Mouse (Mus musculus) MEL (cell line): ENCODE results near the gene Cacfd1. TPM values are rescaled to one million over a fixed set of nuclear protein-coding genes. Genes with fewer than 3 reads are reported as not detected.

Experiments
- DNase-seq: peaks from one replicate; pipeline ENCODE4 v3.0.0; 2011; ENCODE audit warnings: low read depth, low spot score
- H3K27ac ChIP-seq: 2 replicates; pipeline ENCODE4 v1.5.1; 2012; ENCODE audit warnings: low read depth, mild to moderate bottlenecking, control low read depth, low read length, moderate library complexity; ENCODE audit not compliant: control insufficient read depth
- H3K27me3 ChIP-seq, 2 experiments: fragments of 150-350 bp in 1 of 2; sonication (generic) in 1 of 2; 2 replicates each; pipeline ENCODE4 v1.6.1; 2012; ENCODE audit warnings: low read length in 2 of 2, mild to moderate bottlenecking in 2 of 2, improper control_type of control experiment in 1 of 2, moderate library complexity in 1 of 2; ENCODE audit not compliant: insufficient read depth in 2 of 2, control insufficient read depth in 1 of 2
- H3K36me3 ChIP-seq, 2 experiments: 2 replicates each; pipeline ENCODE4 v1.6.1; 2012 to 2014; ENCODE audit warnings: low read length in 2 of 2, improper control_type of control experiment in 1 of 2, inconsistent platforms in 1 of 2, mild to moderate bottlenecking in 1 of 2; ENCODE audit not compliant: insufficient read depth in 2 of 2, control insufficient read depth in 1 of 2
- H3K4me1 ChIP-seq, 2 experiments: fragments of 150-350 bp in 1 of 2; sonication (generic) in 1 of 2; 2 replicates each; pipeline ENCODE4 v1.6.1; 2012; ENCODE audit warnings: low read length in 2 of 2, improper control_type of control experiment in 1 of 2, mild to moderate bottlenecking in 1 of 2; ENCODE audit not compliant: insufficient read depth in 2 of 2, control insufficient read depth in 1 of 2
- H3K4me3 ChIP-seq, 2 experiments: fragments of 150-350 bp in 1 of 2; sonication (generic) in 1 of 2; 2 replicates each; pipeline ENCODE4 v1.5.1; 2012; ENCODE audit warnings: low read depth in 2 of 2, low read length in 2 of 2, mild to moderate bottlenecking in 2 of 2, moderate library complexity in 2 of 2, control low read depth in 1 of 2, improper control_type of control experiment in 1 of 2; ENCODE audit not compliant: control insufficient read depth in 1 of 2, insufficient read depth in 1 of 2
- H3K79me2 ChIP-seq: 2 replicates; pipeline ENCODE4 v1.6.1; 2012; ENCODE audit warnings: mild to moderate bottlenecking, low read length, moderate library complexity; ENCODE audit not compliant: control insufficient read depth, poor library complexity, insufficient read depth
- H3K9ac ChIP-seq: 2 replicates; pipeline ENCODE4 v1.6.1; 2012; ENCODE audit warnings: low read depth, mild to moderate bottlenecking, control low read depth, low read length, moderate library complexity; ENCODE audit not compliant: control insufficient read depth, poor library complexity, severe bottlenecking
- H3K9me3 ChIP-seq: fragments of 150-350 bp; sonication (generic); replicated peaks from 2 replicates; pipeline ENCODE4 v1.6.1; 2012; ENCODE audit warnings: mild to moderate bottlenecking, low read length, improper control_type of control experiment, moderate library complexity; ENCODE audit not compliant: insufficient read depth
- BHLHE40 ChIP-seq: IDR thresholded peaks from 2 replicates; pipeline ENCODE4 v1.6.1; 2012; ENCODE audit warnings: low read depth, mild to moderate bottlenecking, inconsistent platforms, low read length, improper control_type of control experiment, borderline replicate concordance
- CHD1 ChIP-seq: IDR thresholded peaks from 2 replicates; pipeline ENCODE4 v1.6.1; 2012; ENCODE audit warnings: low read depth, mild to moderate bottlenecking, inconsistent platforms, low read length, improper control_type of control experiment
- CHD2 ChIP-seq: IDR thresholded peaks from 2 replicates; pipeline ENCODE4 v1.6.1; 2011; ENCODE audit warnings: low read length, improper control_type of control experiment
- CTCF ChIP-seq, 3 experiments: IDR thresholded peaks in 2 of 3; conservative IDR thresholded peaks in 1 of 3; 2 replicates each; pipeline ENCODE4 v1.5.1; 2011 to 2012; ENCODE audit warnings: low read length in 3 of 3, low read depth in 2 of 3, mild to moderate bottlenecking in 2 of 3, improper control_type of control experiment in 1 of 3, inconsistent platforms in 1 of 3, mixed read lengths in 1 of 3, moderate library complexity in 1 of 3; ENCODE audit not compliant: control insufficient read depth in 1 of 3, insufficient read depth in 1 of 3, poor library complexity in 1 of 3, severe bottlenecking in 1 of 3
- E2F4 ChIP-seq: IDR thresholded peaks from 2 replicates; pipeline ENCODE4 v1.6.1; 2011; ENCODE audit warnings: low read depth, low read length, improper control_type of control experiment, borderline replicate concordance
- ETS1 ChIP-seq: IDR thresholded peaks from 2 replicates; pipeline ENCODE4 v1.6.1; 2012; ENCODE audit warnings: low read depth, mild to moderate bottlenecking, inconsistent platforms, low read length, improper control_type of control experiment, moderate library complexity
- GATA1 ChIP-seq: IDR thresholded peaks from 2 replicates; pipeline ENCODE4 v1.6.1; 2011; ENCODE audit warnings: low read depth, low read length, improper control_type of control experiment
- JUND ChIP-seq: IDR thresholded peaks from 2 replicates; pipeline ENCODE4 v1.6.1; 2011; ENCODE audit warnings: low read depth, mild to moderate bottlenecking, improper control_type of control experiment, low read length
- KAT2A ChIP-seq: conservative IDR thresholded peaks from 2 replicates; pipeline ENCODE4 v1.6.1; 2012; ENCODE audit warnings: low read depth, low read length, improper control_type of control experiment, inconsistent platforms
- MAFK ChIP-seq: IDR thresholded peaks from 2 replicates; pipeline ENCODE4 v1.6.1; 2011; ENCODE audit warnings: low read depth, mild to moderate bottlenecking, low read length, improper control_type of control experiment, borderline replicate concordance
- MAX ChIP-seq: IDR thresholded peaks from 2 replicates; pipeline ENCODE4 v1.6.1; 2011; ENCODE audit warnings: low read length, improper control_type of control experiment
- MYB ChIP-seq: IDR thresholded peaks from 2 replicates; pipeline ENCODE4 v1.6.1; 2011; ENCODE audit warnings: mild to moderate bottlenecking, low read depth, low read length, improper control_type of control experiment
- MYC ChIP-seq: IDR thresholded peaks from 2 replicates; pipeline ENCODE4 v1.6.1; 2011; ENCODE audit warnings: low read depth, mild to moderate bottlenecking, low read length, improper control_type of control experiment, moderate library complexity
- NELFE ChIP-seq: IDR thresholded peaks from 2 replicates; pipeline ENCODE4 v1.6.1; 2011; ENCODE audit warnings: low read depth, low read length, improper control_type of control experiment
- POLR2AphosphoS5 ChIP-seq: IDR thresholded peaks from 2 replicates; pipeline ENCODE4 v1.6.1; 2012; ENCODE audit warnings: low read depth, borderline replicate concordance, mild to moderate bottlenecking, inconsistent platforms, low read length, moderate library complexity, mixed read lengths
- RAD21 ChIP-seq: IDR thresholded peaks from 2 replicates; pipeline ENCODE4 v1.6.1; 2011; ENCODE audit warnings: mild to moderate bottlenecking, low read depth, low read length, improper control_type of control experiment
- SIN3A ChIP-seq: IDR thresholded peaks from 2 replicates; pipeline ENCODE4 v1.6.1; 2012; ENCODE audit warnings: low read length, improper control_type of control experiment, inconsistent platforms
- TBP ChIP-seq: IDR thresholded peaks from 2 replicates; pipeline ENCODE4 v1.8.0; 2011; ENCODE audit warnings: low read depth, low read length, improper control_type of control experiment
- TCF12 ChIP-seq: IDR thresholded peaks from 2 replicates; pipeline ENCODE4 v1.6.1; 2014; ENCODE audit warnings: low read depth, mild to moderate bottlenecking, inconsistent platforms, low read length, improper control_type of control experiment, moderate library complexity
- UBTF ChIP-seq: IDR thresholded peaks from 2 replicates; pipeline ENCODE4 v1.6.1; 2012; ENCODE audit warnings: low read depth, mild to moderate bottlenecking, inconsistent platforms, low read length, improper control_type of control experiment, moderate library complexity, borderline replicate concordance; ENCODE audit not compliant: insufficient read depth
- USF1 ChIP-seq: IDR thresholded peaks from 2 replicates; pipeline ENCODE4 v1.6.1; 2014; ENCODE audit warnings: low read depth, mild to moderate bottlenecking, inconsistent platforms, low read length, improper control_type of control experiment, moderate library complexity
- ZMIZ1 ChIP-seq: IDR thresholded peaks from 2 replicates; pipeline ENCODE4 v1.6.1; 2012; ENCODE audit warnings: low read depth, mild to moderate bottlenecking, inconsistent platforms, low read length, improper control_type of control experiment, moderate library complexity
- polyA plus RNA-seq, 2 experiments: library from polyadenylated mRNA; stranded (reverse) in 1 of 2; unstranded in 1 of 2; fragments of >175 nt in 1 of 2; fragments of >200 nt in 1 of 2; gene quantifications; 2 replicates each; pipeline versions ENCODE4 v1.2.1 to v1.2.4; 2012; ENCODE audit warnings: low replicate concordance in 2 of 2, low read depth in 1 of 2; ENCODE audit not compliant: insufficient read length in 2 of 2, insufficient read depth in 1 of 2, missing spikeins in 1 of 2
- total RNA-seq: library from RNA; depleted of rRNA; stranded (reverse); fragments of 300-350 nt; gene quantifications from 2 replicates; pipeline ENCODE4 v1.2.3, GENCODE M21; 2012

The Cacfd1 gene
- total and polyA plus RNA-seq, 3 experiments = 19.1 to 60.7 TPM; not detected in 1

DNA sequence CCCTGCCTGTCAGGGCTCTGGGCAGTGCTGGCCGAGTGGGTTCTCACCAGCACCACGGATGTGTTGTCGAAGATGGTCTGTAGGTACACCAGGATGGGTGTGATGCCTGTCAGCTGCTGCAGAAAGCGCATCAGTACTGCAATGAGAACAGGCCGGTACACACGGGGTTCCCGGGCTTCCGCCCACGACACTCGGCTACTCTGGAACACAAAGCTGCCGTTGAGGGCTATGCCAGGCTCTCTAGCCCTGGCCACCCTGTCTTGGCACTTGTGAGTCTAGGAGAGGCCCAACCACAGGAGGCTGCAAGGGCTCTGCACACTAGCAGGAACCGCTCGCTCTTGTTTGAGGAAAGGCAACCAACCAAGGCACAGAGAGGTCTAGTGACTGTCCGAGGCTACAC, 14.4 kb downstream of the Cacfd1 start:
- no peaks in the 10 kb centered on the region for H3K79me2 ChIP-seq
- H3K9me3 ChIP-seq = no peaks in the 10 kb centered on the region
- H3K27ac ChIP-seq = no peak overlapping the region
- no peak overlapping the region for H3K9ac ChIP-seq
- no peaks in the 10 kb centered on the region for H3K27me3 ChIP-seq
- peaks cover 0 to 9% of the 10 kb centered on the region in 2 experiments; a peak in 2 of 4 replicates for H3K36me3 ChIP-seq
- TF ChIP-seq UBTF (no peak), JUND (no peak), NELFE (no peak), CHD1 (no peak), SIN3A (no peak), POLR2AphosphoS5 (no peak), RAD21 (no peak), USF1 (no peak), CHD2 (no peak), ETS1 (no peak), MYB (no peak)
- no peak overlapping the region for H3K4me3 ChIP-seq
- no peak for DNase-seq
- H3K4me1 ChIP-seq = peaks cover 4 to 20% of the 10 kb centered on the region in 2 experiments; a peak in 3 of 4 replicates

GRCm38 (mm10) chr2:27025545-27025944, 15.8 kb downstream of the Cacfd1 start:
- Histone ChIP-seq H3K79me2 (no peaks in the 10 kb centered on the region), H3K36me3 (peaks cover 0 to 9% of the 10 kb centered on the region in 2 experiments; a peak in 2 of 4 replicates), H3K27ac (no peak overlapping the region), H3K4me3 (no peak overlapping the region), H3K4me1 (peaks cover 4 to 20% of the 10 kb centered on the region in 2 experiments; a peak in 3 of 4 replicates)
- TF ChIP-seq KAT2A (no peak), E2F4 (no peak), GATA1 (no peak), ETS1 (no peak), BHLHE40 (no peak), CTCF (IDR thresholded peaks at IDR 0.05 in 2 of 3, conservative IDR thresholded peaks at IDR 0.05 in 1 of 3; ENCODE audit: control insufficient read depth in 1 of 3, insufficient read depth in 1 of 3, low read depth in 2 of 3, low read length in 3 of 3, poor library complexity in 1 of 3, severe bottlenecking in 1 of 3) (no peak), USF1 (no peak), MYC (no peak), POLR2AphosphoS5 (no peak), TBP (no peak), CHD2 (no peak), TCF12 (no peak), MYB (no peak), MAFK (no peak), MAX (no peak), ZMIZ1 (no peak), JUND (no peak)
- TF ChIP-seq, all 39 proteins: peak for 0
- H3K9ac ChIP-seq = no peak overlapping the region
- H3K9me3 ChIP-seq = no peaks in the 10 kb centered on the region
- no peaks in the 10 kb centered on the region for H3K27me3 ChIP-seq
- DNase-seq = no peak
